Mouse (Mus musculus): ENCODE measurements around the gene Irak2. TPM values are rescaled to one million over a fixed set of nuclear protein-coding genes. Genes with fewer than 3 reads are reported as not detected.
"Not testable (repeated sequence)": the region's sequence is repeated elsewhere in the genome, so short reads cannot be mapped to it uniquely, and the experiment has no call there.

The Irak2 gene
- polyA plus RNA-seq, 1 experiment from 2014 or later, result 2.6 TPM

DNA sequence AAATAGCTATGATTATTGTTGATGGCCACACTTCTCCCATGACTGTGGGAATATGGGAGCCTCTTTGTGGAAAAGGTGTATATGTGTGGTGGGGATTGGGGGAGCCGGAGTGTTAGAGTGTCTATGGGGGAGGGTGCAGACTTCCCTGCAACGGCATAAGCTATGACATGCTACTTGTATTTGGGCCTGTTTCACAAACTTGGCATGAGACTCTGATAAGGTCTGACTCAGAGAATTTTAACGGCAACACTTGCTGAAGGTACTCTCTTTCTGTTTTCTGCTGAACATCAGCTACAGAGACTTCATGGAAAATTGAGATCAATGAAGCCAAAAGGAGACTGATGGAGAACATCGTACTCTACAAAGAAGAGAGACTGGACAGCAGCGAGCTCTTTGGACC is 55.1 kb downstream of the Irak2 start:
- Histone ChIP-seq H3K4me3 (ENCODE audit: low read depth, low read length) (no peak overlapping the region), H3K4me2 (ENCODE audit: low read depth) (no peak overlapping the region), H3K9me3 (ENCODE audit: control insufficient read depth, low read length) (no peaks in the 10 kb centered on the region), H3K4me1 (ENCODE audit: control insufficient read depth, insufficient read depth, low read length) (peaks cover 23% of the 10 kb centered on the region), H3K36me3 (ENCODE audit: control insufficient read depth, insufficient read depth, low read length) (no peaks in the 10 kb centered on the region), H3K27me3 (ENCODE audit: control insufficient read depth, insufficient read depth, low read length) (no peaks in the 10 kb centered on the region), H3K27ac (ENCODE audit: low read depth, low read length) (no peak overlapping the region), H3K9ac (ENCODE audit: low read length) (no peak overlapping the region)
- ATAC-seq (ENCODE audit: insufficient read depth, low FRiP score, low TSS enrichment) (no peak), DNase-seq (ENCODE audit: low spot score) (no peak)
- 92% methylated on average over 5 of the region's 5 CpGs for WGBS

DNA sequence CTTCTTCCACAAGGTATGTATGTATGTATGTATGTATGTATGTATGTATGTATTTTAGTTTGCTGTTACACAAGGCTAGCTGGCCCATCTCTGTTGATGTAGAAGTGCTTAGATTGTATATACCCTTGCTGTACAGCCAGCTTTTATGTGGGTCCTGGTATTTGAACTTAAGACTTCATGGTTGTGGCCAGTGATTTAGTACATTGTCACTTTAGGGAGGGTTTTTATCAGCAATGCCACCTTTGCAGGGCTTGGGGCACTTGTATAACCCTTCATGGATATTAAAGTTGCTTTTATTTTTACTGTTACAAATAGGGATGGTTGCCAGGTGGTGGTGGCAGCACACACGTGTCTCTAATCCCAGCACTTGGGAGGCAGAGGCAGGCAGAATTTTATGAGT is 56.9 kb downstream of the Irak2 start:
- Histone ChIP-seq H3K4me2 (ENCODE audit: low read depth) (no peak overlapping the region), H3K36me3 (ENCODE audit: control insufficient read depth, insufficient read depth, low read length) (no peaks in the 10 kb centered on the region), H3K27ac (ENCODE audit: low read depth, low read length) (no peak overlapping the region), H3K4me1 (ENCODE audit: control insufficient read depth, insufficient read depth, low read length) (peaks cover 22% of the 10 kb centered on the region), H3K4me3 (ENCODE audit: low read depth, low read length) (no peak overlapping the region), H3K27me3 (ENCODE audit: control insufficient read depth, insufficient read depth, low read length) (no peaks in the 10 kb centered on the region), H3K9me3 (ENCODE audit: control insufficient read depth, low read length) (no peaks in the 10 kb centered on the region), H3K9ac (ENCODE audit: low read length) (no peak overlapping the region)
- ATAC-seq (ENCODE audit: insufficient read depth, low FRiP score, low TSS enrichment), result no peak
- DNase-seq (ENCODE audit: low spot score), result no peak
- WGBS, result 67% methylated on average over 1 of the region's 1 CpGs

- Histone ChIP-seq H3K27me3 (ENCODE audit: control insufficient read depth, insufficient read depth, low read length) (no peaks in the 10 kb centered on the region), H3K9ac (ENCODE audit: low read length) (no peak overlapping the region), H3K36me3 (ENCODE audit: control insufficient read depth, insufficient read depth, low read length) (no peaks in the 10 kb centered on the region), H3K27ac (ENCODE audit: low read depth, low read length) (no peak overlapping the region), H3K4me2 (ENCODE audit: low read depth) (peak overlapping the region; percentile 99; the same call in 1 of the 2 replicates), H3K9me3 (ENCODE audit: control insufficient read depth, low read length) (no peaks in the 10 kb centered on the region), H3K4me3 (ENCODE audit: low read depth, low read length) (no peak overlapping the region), H3K4me1 (ENCODE audit: control insufficient read depth, insufficient read depth, low read length) (peaks cover 15% of the 10 kb centered on the region)
- no peak for DNase-seq (ENCODE audit: low spot score)
- no peak for ATAC-seq (ENCODE audit: insufficient read depth, low FRiP score, low TSS enrichment)
- WGBS, result 47% methylated on average over 4 of the region's 4 CpGs
These were observed 57.6 kb downstream of the Irak2 start for GRCm38 (mm10) chr6:113695766-113696355.

- no peaks in the 10 kb centered on the region for H3K9me3 ChIP-seq (ENCODE audit: control insufficient read depth, low read length)
- ATAC-seq (ENCODE audit: insufficient read depth, low FRiP score, low TSS enrichment), result peak; percentile 99
- DNase-seq (ENCODE audit: low spot score), result peak; percentile 96
- H3K4me3 ChIP-seq (ENCODE audit: low read depth, low read length), result peak within 1 kb of the TSS; percentile 85
- peak within 1 kb of the TSS; percentile 79 for H3K9ac ChIP-seq (ENCODE audit: low read length)
- H3K27me3 ChIP-seq (ENCODE audit: control insufficient read depth, insufficient read depth, low read length), result no peaks in the 10 kb centered on the region
- peak within 1 kb of the TSS; percentile 87 for H3K27ac ChIP-seq (ENCODE audit: low read depth, low read length)
- under 1% methylated on average over 57 of the region's 58 CpGs for WGBS
- H3K4me1 ChIP-seq (ENCODE audit: control insufficient read depth, insufficient read depth, low read length), result peaks cover 13% of the 10 kb centered on the region
- no peaks in the 10 kb centered on the region for H3K36me3 ChIP-seq (ENCODE audit: control insufficient read depth, insufficient read depth, low read length)
- H3K4me2 ChIP-seq (ENCODE audit: low read depth), result peak within 1 kb of the TSS; percentile 99
These were observed 58.4 kb downstream of the Irak2 start, which contains the start of gene Tatdn2 for GRCm38 (mm10) chr6:113696582-113697221. Gene Tatdn2 (plus strand): TSS chr6:113697050.

DNA sequence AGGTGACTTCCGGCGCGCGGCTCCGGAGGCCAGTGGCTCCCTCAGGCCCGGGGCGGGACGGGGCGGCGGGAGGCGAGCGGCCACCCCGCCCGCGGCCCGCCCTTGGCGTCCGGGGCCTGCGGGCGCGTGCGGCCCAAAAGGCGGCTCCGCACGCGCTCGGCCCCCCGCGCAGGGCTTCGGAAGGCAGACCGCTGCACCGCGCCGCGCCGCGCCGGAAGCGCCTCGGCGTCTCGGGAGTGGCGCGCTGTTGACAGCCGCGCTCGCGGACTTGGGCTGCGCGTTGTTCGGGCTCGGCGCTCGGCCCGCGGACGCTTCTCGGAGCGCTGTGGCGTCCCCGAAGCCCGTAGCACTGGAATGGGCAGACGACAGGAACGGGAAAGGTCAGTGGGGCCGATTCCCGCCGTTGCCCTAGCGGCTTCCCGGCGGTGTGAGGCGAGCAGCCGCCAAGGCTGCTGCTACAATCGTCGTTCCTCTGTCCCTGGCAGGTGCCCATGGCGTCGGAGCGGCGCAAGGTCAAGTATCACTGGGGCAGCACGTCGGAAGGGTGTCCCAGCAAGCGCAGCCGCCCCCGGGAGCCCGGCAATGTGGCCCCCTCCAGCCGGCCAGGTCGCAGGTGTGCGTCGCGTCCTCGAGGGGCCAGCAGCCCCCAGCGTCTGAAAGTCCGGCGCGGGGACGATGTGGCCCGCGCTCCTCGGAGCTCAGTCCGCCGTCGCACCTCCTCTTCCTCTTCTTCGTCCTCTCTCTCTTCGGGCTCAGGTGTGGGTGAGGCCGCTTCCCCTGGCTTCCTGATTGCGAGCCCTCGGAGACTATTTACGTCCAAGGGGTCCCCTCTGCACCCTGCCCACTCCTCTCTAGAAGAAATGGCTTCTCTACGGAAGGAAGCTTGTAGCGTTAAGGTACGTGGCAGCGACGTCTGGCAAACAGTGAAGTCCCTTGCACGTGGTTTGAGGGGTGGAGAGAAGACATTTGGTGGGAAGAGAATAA is 59.2 kb downstream of the Irak2 start:
- Histone ChIP-seq H3K36me3 (ENCODE audit: control insufficient read depth, insufficient read depth, low read length) (0 out of 2 replicates have a peak, but pooled peaks cover 2% of the 10 kb centered on the region), H3K27me3 (ENCODE audit: control insufficient read depth, insufficient read depth, low read length) (no peaks in the 10 kb centered on the region), H3K27ac (ENCODE audit: low read depth, low read length) (peak overlapping the region; percentile 87), H3K4me3 (ENCODE audit: low read depth, low read length) (peak overlapping the region; percentile 85), H3K9me3 (ENCODE audit: control insufficient read depth, low read length) (no peaks in the 10 kb centered on the region), H3K4me2 (ENCODE audit: low read depth) (peak overlapping the region; percentile 99), H3K4me1 (ENCODE audit: control insufficient read depth, insufficient read depth, low read length) (peaks cover 13% of the 10 kb centered on the region), H3K9ac (ENCODE audit: low read length) (peak overlapping the region; percentile 79)
- under 1% methylated on average over 112 of the region's 113 CpGs for WGBS
- ATAC-seq (ENCODE audit: insufficient read depth, low FRiP score, low TSS enrichment) (peak; percentile 70), DNase-seq (ENCODE audit: low spot score) (no peak)

GRCm38 (mm10) chr6:113712718-113713117 is 74.5 kb downstream of the Irak2 start:
- Histone ChIP-seq H3K4me1 (ENCODE audit: control insufficient read depth, insufficient read depth, low read length) (no peaks in the 10 kb centered on the region), H3K27me3 (ENCODE audit: control insufficient read depth, insufficient read depth, low read length) (no peaks in the 10 kb centered on the region), H3K27ac (ENCODE audit: low read depth, low read length) (no peak overlapping the region), H3K36me3 (ENCODE audit: control insufficient read depth, insufficient read depth, low read length) (peaks cover 17% of the 10 kb centered on the region), H3K9me3 (ENCODE audit: control insufficient read depth, low read length) (no peaks in the 10 kb centered on the region), H3K4me2 (ENCODE audit: low read depth) (no peak overlapping the region), H3K9ac (ENCODE audit: low read length) (no peak overlapping the region), H3K4me3 (ENCODE audit: low read depth, low read length) (no peak overlapping the region)
- 96% methylated on average over 3 of the region's 3 CpGs for WGBS
- ATAC-seq (ENCODE audit: insufficient read depth, low FRiP score, low TSS enrichment) (no peak), DNase-seq (ENCODE audit: low spot score) (no peak)

DNA sequence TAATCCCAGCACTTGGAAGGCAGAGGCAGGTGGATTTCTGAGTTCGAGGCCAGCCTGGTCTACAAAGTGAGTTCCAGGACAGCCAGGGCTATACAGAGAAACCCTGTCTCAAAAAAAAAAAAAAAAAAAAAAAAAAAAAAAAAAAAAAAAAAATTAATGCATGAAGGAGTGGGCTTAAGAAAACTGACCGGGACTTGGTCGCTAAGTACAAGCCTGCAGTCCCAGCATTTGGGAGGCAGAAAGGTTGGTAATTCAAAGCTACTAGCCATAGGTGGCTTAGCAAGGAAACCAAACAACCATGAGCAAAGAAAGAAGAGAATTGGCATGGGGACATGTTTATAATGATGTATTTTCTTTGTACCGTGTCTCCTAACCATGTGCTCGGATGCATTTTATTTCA is 75.1 kb downstream of the Irak2 start:
- H3K9me3 ChIP-seq (ENCODE audit: control insufficient read depth, low read length); ATAC-seq (ENCODE audit: insufficient read depth, low FRiP score, low TSS enrichment); H3K9ac ChIP-seq (ENCODE audit: low read length); H3K4me3 ChIP-seq (ENCODE audit: low read depth, low read length); DNase-seq (ENCODE audit: low spot score); H3K27ac ChIP-seq (ENCODE audit: low read depth, low read length); H3K4me2 ChIP-seq (ENCODE audit: low read depth); H3K4me1 ChIP-seq (ENCODE audit: control insufficient read depth, insufficient read depth, low read length); H3K27me3 ChIP-seq (ENCODE audit: control insufficient read depth, insufficient read depth, low read length): not testable (repeated sequence)
- peaks cover 14% of the 10 kb centered on the region for H3K36me3 ChIP-seq (ENCODE audit: control insufficient read depth, insufficient read depth, low read length)
- 96% methylated on average over 4 of the region's 5 CpGs for WGBS

- H3K27me3 ChIP-seq (ENCODE audit: control insufficient read depth, insufficient read depth, low read length), result no peaks in the 10 kb centered on the region
- no peak overlapping the region for H3K27ac ChIP-seq (ENCODE audit: low read depth, low read length)
- no peak for DNase-seq (ENCODE audit: low spot score)
- H3K9me3 ChIP-seq (ENCODE audit: control insufficient read depth, low read length), result no peaks in the 10 kb centered on the region
- no peak overlapping the region for H3K4me3 ChIP-seq (ENCODE audit: low read depth, low read length)
- peaks cover 18% of the 10 kb centered on the region for H3K36me3 ChIP-seq (ENCODE audit: control insufficient read depth, insufficient read depth, low read length)
- no peak for ATAC-seq (ENCODE audit: insufficient read depth, low FRiP score, low TSS enrichment)
- H3K4me1 ChIP-seq (ENCODE audit: control insufficient read depth, insufficient read depth, low read length), result no peaks in the 10 kb centered on the region
- H3K4me2 ChIP-seq (ENCODE audit: low read depth), result no peak overlapping the region
- 93% methylated on average over 2 of the region's 2 CpGs for WGBS
- no peak overlapping the region for H3K9ac ChIP-seq (ENCODE audit: low read length)
These were observed 76.0 kb downstream of the Irak2 start for GRCm38 (mm10) chr6:113714276-113714675.

Measured in neural tube, embryonic 11.5 days (tissue).